Mouse (Mus musculus) erythroblast, embryonic 14.5 days (primary cell): ENCODE data around the gene Tlk1.

Experiments used
- GATA1 ChIP-seq: IDR thresholded peaks from 2 replicates; pipeline ENCODE4 v1.6.1; 2012; ENCODE audit warnings: low read length, inconsistent platforms, mixed read lengths
- TAL1 ChIP-seq: IDR thresholded peaks from 3 replicates; pipeline ENCODE4 v1.6.1; 2012; ENCODE audit warnings: low read length, inconsistent platforms, mixed read lengths

GRCm38 (mm10) chr2:70790246-70790645 is 35.3 kb downstream of the Tlk1 start:
- TF ChIP-seq GATA1 (no peak), TAL1 (no peak)
